Mouse (Mus musculus): ENCODE data around the gene Rnft2. TPM values are rescaled to one million over a fixed set of nuclear protein-coding genes. Genes with fewer than 3 reads are reported as not detected.
A peak's percentile ranks its signal among the peaks of the same experiment; 100 is the strongest.

The Rnft2 gene
- polyA plus RNA-seq, 1 experiment from 2014 or later, result 4.3 TPM

DNA sequence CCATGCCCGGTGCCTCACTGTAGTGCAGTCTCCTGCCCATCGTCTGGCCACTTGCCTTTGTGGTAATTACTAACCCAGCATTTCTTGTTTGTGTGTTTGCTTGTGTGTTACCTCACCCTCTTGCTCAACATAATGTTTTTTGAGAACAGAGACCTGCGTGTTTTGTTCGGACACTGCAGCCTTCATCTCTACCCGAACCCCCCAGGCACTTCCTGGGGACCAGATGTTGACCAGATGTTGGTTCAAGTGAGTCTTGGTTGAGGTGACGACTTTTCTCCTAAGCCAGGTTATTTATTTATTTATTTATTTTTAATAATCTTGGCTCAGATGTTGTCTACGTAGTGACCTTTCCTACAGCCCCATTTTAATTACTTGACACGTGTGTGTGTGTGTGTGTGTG, 2.5 kb upstream of the Rnft2 start:
- H3K9ac ChIP-seq (replicated peaks; ENCODE audit: low read length), result no peak overlapping the region
- WGBS, result 47% methylated on average over 8 of the region's 8 CpGs

GRCm38 (mm10) chr5:118245606-118246308, 841 bp upstream of the Rnft2 start:
- H3K9ac ChIP-seq (replicated peaks; ENCODE audit: low read length), result peak overlapping the region; percentile 75
- H3K4me3 ChIP-seq (ENCODE audit: low read depth, low read length), result peak overlapping the region; percentile 65
- peak overlapping the region; percentile 9; the same call in 1 of the 2 replicates for H3K27ac ChIP-seq (replicated peaks; ENCODE audit: low read depth, low read length)
- no peaks in the 10 kb centered on the region for H3K27me3 ChIP-seq (ENCODE audit: control insufficient read depth, insufficient read depth, low read length)
- DNase-seq (ENCODE audit: low spot score) (peak; percentile 6), ATAC-seq (replicated peaks; ENCODE audit: insufficient number of reproducible peaks, low FRiP score, low TSS enrichment, low read depth) (peak; percentile 14; the same call in 1 of the 2 replicates)
- whole genome bisulfite sequencing, result 7% methylated on average over 15 of the region's 15 CpGs
- H3K36me3 ChIP-seq (replicated peaks; ENCODE audit: control insufficient read depth, insufficient read depth, low read depth, low read length), result no peaks in the 10 kb centered on the region
- no peaks in the 10 kb centered on the region; the same call in 1 of the 2 replicates for H3K4me1 ChIP-seq (ENCODE audit: control insufficient read depth, insufficient read depth, low read length)
- peak overlapping the region; percentile 73 for H3K4me2 ChIP-seq (ENCODE audit: low read depth, low read length)
- H3K9me3 ChIP-seq (replicated peaks; ENCODE audit: control insufficient read depth, low read length), result no peaks in the 10 kb centered on the region

More for the DNA sequence above, 2.5 kb upstream of the Rnft2 start:
- Histone ChIP-seq H3K4me1 (ENCODE audit: control insufficient read depth, insufficient read depth, low read length) (no peaks in the 10 kb centered on the region; the same call in 1 of the 2 replicates), H3K4me3 (ENCODE audit: low read depth, low read length) (no peak overlapping the region), H3K4me2 (ENCODE audit: low read depth, low read length) (peak overlapping the region; percentile 27; the same call in 1 of the 2 replicates), H3K9me3 (replicated peaks; ENCODE audit: control insufficient read depth, low read length) (no peaks in the 10 kb centered on the region), H3K27ac (replicated peaks; ENCODE audit: low read depth, low read length) (no peak overlapping the region), H3K27me3 (ENCODE audit: control insufficient read depth, insufficient read depth, low read length) (no peaks in the 10 kb centered on the region), H3K36me3 (replicated peaks; ENCODE audit: control insufficient read depth, insufficient read depth, low read depth, low read length) (no peaks in the 10 kb centered on the region)
- ATAC-seq (replicated peaks; ENCODE audit: insufficient number of reproducible peaks, low FRiP score, low TSS enrichment, low read depth) (no peak), DNase-seq (ENCODE audit: low spot score) (peak; percentile 15)

DNA sequence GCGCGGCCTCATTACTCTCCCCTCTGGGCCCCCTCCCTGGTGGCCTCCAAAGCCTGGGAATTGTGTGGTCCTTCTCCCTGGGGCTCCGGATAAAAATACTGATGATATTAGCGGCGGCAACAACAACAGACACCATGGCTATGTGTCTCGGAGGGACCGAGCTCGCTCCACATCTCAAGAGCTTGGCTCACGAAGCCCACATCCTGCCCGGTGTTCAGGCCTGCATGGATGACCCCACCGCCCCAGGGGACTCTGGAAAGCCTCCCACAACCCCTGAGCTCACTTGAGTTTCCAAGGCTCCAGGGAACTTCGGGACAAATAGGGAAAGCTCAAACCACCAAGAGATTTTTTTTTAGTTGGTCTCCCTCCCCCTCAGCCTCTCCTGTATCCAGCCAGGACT, 5.2 kb downstream of the Rnft2 start:
- 80% methylated on average over 12 of the region's 12 CpGs for WGBS
- Histone ChIP-seq H3K4me3 (ENCODE audit: low read depth, low read length) (no peak overlapping the region), H3K36me3 (replicated peaks; ENCODE audit: control insufficient read depth, insufficient read depth, low read depth, low read length) (no peaks in the 10 kb centered on the region), H3K9ac (replicated peaks; ENCODE audit: low read length) (no peak overlapping the region), H3K9me3 (replicated peaks; ENCODE audit: control insufficient read depth, low read length) (no peaks in the 10 kb centered on the region), H3K27me3 (ENCODE audit: control insufficient read depth, insufficient read depth, low read length) (no peaks in the 10 kb centered on the region), H3K27ac (replicated peaks; ENCODE audit: low read depth, low read length) (no peak overlapping the region), H3K4me1 (ENCODE audit: control insufficient read depth, insufficient read depth, low read length) (no peaks in the 10 kb centered on the region), H3K4me2 (ENCODE audit: low read depth, low read length) (no peak overlapping the region)
- DNase-seq (ENCODE audit: low spot score), result no peak
- ATAC-seq (replicated peaks; ENCODE audit: insufficient number of reproducible peaks, low FRiP score, low TSS enrichment, low read depth), result no peak

DNA sequence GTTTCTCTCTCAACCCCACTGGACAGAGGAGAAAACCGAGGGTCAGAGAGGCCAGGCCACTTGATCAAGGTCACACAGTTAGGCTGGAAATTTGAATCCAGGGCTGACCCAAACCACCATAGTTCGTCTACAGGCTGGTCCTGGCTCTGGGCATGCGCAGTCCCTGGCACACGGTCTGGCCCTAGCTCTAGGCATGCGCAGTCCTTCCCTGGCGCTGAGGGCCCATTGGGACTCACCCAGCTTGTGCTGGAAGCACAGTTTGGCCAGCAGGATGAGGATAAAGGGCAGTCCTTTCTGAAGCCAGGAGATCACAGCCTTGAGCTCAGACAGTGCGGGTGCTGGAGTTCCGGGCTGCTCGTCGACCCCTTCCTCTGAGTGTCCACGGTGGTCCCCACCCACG, 8.0 kb downstream of the Rnft2 start:
- no peak for DNase-seq (ENCODE audit: low spot score)
- H3K27ac ChIP-seq (replicated peaks; ENCODE audit: low read depth, low read length), result no peak overlapping the region
- no peak overlapping the region for H3K9ac ChIP-seq (replicated peaks; ENCODE audit: low read length)
- WGBS, result 76% methylated on average over 12 of the region's 12 CpGs
- no peaks in the 10 kb centered on the region for H3K4me1 ChIP-seq (ENCODE audit: control insufficient read depth, insufficient read depth, low read length)
- H3K36me3 ChIP-seq (replicated peaks; ENCODE audit: control insufficient read depth, insufficient read depth, low read depth, low read length), result peaks cover 2% of the 10 kb centered on the region; the same call in 1 of the 2 replicates
- no peak overlapping the region for H3K4me2 ChIP-seq (ENCODE audit: low read depth, low read length)
- no peaks in the 10 kb centered on the region for H3K27me3 ChIP-seq (ENCODE audit: control insufficient read depth, insufficient read depth, low read length)
- H3K4me3 ChIP-seq (ENCODE audit: low read depth, low read length), result no peak overlapping the region
- ATAC-seq (replicated peaks; ENCODE audit: insufficient number of reproducible peaks, low FRiP score, low TSS enrichment, low read depth), result no peak
- no peaks in the 10 kb centered on the region for H3K9me3 ChIP-seq (replicated peaks; ENCODE audit: control insufficient read depth, low read length)

- ATAC-seq (replicated peaks; ENCODE audit: insufficient number of reproducible peaks, low FRiP score, low TSS enrichment, low read depth) (no peak), DNase-seq (ENCODE audit: low spot score) (no peak)
- no peak overlapping the region for H3K4me3 ChIP-seq (ENCODE audit: low read depth, low read length)
- no peaks in the 10 kb centered on the region for H3K27me3 ChIP-seq (ENCODE audit: control insufficient read depth, insufficient read depth, low read length)
- H3K27ac ChIP-seq (replicated peaks; ENCODE audit: low read depth, low read length), result no peak overlapping the region
- no peaks in the 10 kb centered on the region for H3K9me3 ChIP-seq (replicated peaks; ENCODE audit: control insufficient read depth, low read length)
- 93% methylated on average over 13 of the region's 13 CpGs for WGBS
- H3K4me1 ChIP-seq (ENCODE audit: control insufficient read depth, insufficient read depth, low read length), result no peaks in the 10 kb centered on the region
- H3K36me3 ChIP-seq (replicated peaks; ENCODE audit: control insufficient read depth, insufficient read depth, low read depth, low read length), result peaks cover 4% of the 10 kb centered on the region; the same call in 1 of the 2 replicates
- no peak overlapping the region for H3K4me2 ChIP-seq (ENCODE audit: low read depth, low read length)
- H3K9ac ChIP-seq (replicated peaks; ENCODE audit: low read length), result no peak overlapping the region
Measured at GRCm38 (mm10) chr5:118230071-118230611, 14.8 kb downstream of the Rnft2 start.

- no peak overlapping the region for H3K9ac ChIP-seq (replicated peaks; ENCODE audit: low read length)
- no peak overlapping the region for H3K4me2 ChIP-seq (ENCODE audit: low read depth, low read length)
Measured at GRCm38 (mm10) chr5:118223142-118223757, 21.7 kb downstream of the Rnft2 start.

DNA sequence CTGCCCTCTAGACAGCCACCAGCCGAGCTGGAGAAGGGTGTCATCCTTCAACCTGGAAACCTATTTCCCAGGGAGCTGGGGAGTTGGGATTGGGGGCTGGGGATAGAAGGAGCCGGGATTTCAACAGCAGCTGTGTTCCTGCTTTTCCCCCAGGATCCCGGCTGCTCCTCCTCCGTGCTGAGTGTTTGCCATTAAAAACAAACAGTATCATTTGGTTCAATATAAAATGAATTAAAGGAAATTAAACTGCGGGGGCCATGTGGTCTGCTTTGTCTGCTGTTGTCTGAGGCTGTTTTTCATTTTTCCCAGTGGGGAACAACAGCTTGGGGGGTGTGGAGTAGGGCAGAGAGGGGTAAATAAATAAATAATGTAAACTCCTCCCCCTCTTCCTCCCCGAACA, 27.5 kb downstream of the Rnft2 start:
- Histone ChIP-seq H3K36me3 (replicated peaks; ENCODE audit: control insufficient read depth, insufficient read depth, low read depth, low read length) (no peaks in the 10 kb centered on the region), H3K9me3 (replicated peaks; ENCODE audit: control insufficient read depth, low read length) (no peaks in the 10 kb centered on the region), H3K27ac (replicated peaks; ENCODE audit: low read depth, low read length) (no peak overlapping the region), H3K27me3 (ENCODE audit: control insufficient read depth, insufficient read depth, low read length) (no peaks in the 10 kb centered on the region), H3K4me1 (ENCODE audit: control insufficient read depth, insufficient read depth, low read length) (no peaks in the 10 kb centered on the region), H3K9ac (replicated peaks; ENCODE audit: low read length) (no peak overlapping the region), H3K4me2 (ENCODE audit: low read depth, low read length) (no peak overlapping the region), H3K4me3 (ENCODE audit: low read depth, low read length) (no peak overlapping the region)
- ATAC-seq (replicated peaks; ENCODE audit: insufficient number of reproducible peaks, low FRiP score, low TSS enrichment, low read depth) (no peak), DNase-seq (ENCODE audit: low spot score) (no peak)
- 71% methylated on average over 6 of the region's 6 CpGs for WGBS

More at GRCm38 (mm10) chr5:118223142-118223757, 21.7 kb downstream of the Rnft2 start:
- ATAC-seq (replicated peaks; ENCODE audit: insufficient number of reproducible peaks, low FRiP score, low TSS enrichment, low read depth), result no peak
- DNase-seq (ENCODE audit: low spot score), result no peak
- no peaks in the 10 kb centered on the region for H3K9me3 ChIP-seq (replicated peaks; ENCODE audit: control insufficient read depth, low read length)
- no peak overlapping the region for H3K27ac ChIP-seq (replicated peaks; ENCODE audit: low read depth, low read length)
- no peaks in the 10 kb centered on the region for H3K27me3 ChIP-seq (ENCODE audit: control insufficient read depth, insufficient read depth, low read length)
- no peak overlapping the region for H3K4me3 ChIP-seq (ENCODE audit: low read depth, low read length)
- no peaks in the 10 kb centered on the region for H3K4me1 ChIP-seq (ENCODE audit: control insufficient read depth, insufficient read depth, low read length)
- 79% methylated on average over 9 of the region's 9 CpGs for WGBS
- no peaks in the 10 kb centered on the region for H3K36me3 ChIP-seq (replicated peaks; ENCODE audit: control insufficient read depth, insufficient read depth, low read depth, low read length)
